Mouse (Mus musculus) hindbrain, embryonic 13.5 days (tissue): ENCODE results near the gene Sertad2. TPM values are rescaled to one million over a fixed set of nuclear protein-coding genes. Genes with fewer than 3 reads are reported as not detected.

ENCODE experiments used
- ATAC-seq: fragments of 200-750 bp; cut with Nextera tagmentation; 2 replicates; pipeline ENCODE4 v1.8.0; 2017; ENCODE audit warnings: moderate TSS enrichment; ENCODE audit not compliant: low FRiP score
- H3K27ac ChIP-seq: fragments of 300-500 bp; sonication (generic); 2 replicates; pipeline ENCODE4 v1.5.1; 2015; ENCODE audit warnings: inconsistent platforms, mild to moderate bottlenecking, moderate library complexity
- H3K27me3 ChIP-seq: fragments of 300-500 bp; sonication (generic); 2 replicates; pipeline ENCODE4 v1.6.1; 2015; ENCODE audit warnings: mild to moderate bottlenecking, inconsistent platforms
- H3K36me3 ChIP-seq: fragments of 300-500 bp; sonication (generic); 2 replicates; pipeline ENCODE4 v1.6.1; 2015; ENCODE audit warnings: mild to moderate bottlenecking, inconsistent platforms
- H3K4me1 ChIP-seq: fragments of 300-500 bp; sonication (generic); replicated peaks from 2 replicates; pipeline ENCODE4 v1.6.1; 2015; ENCODE audit warnings: inconsistent platforms
- H3K4me2 ChIP-seq: fragments of 300-500 bp; sonication (generic); 2 replicates; pipeline ENCODE4 v1.6.1; 2015; ENCODE audit warnings: inconsistent platforms, mild to moderate bottlenecking, moderate library complexity
- H3K4me3 ChIP-seq: fragments of 300-500 bp; sonication (generic); 2 replicates; pipeline ENCODE4 v1.5.1; 2015; ENCODE audit warnings: mild to moderate bottlenecking, inconsistent platforms
- H3K9ac ChIP-seq: fragments of 300-500 bp; sonication (generic); 2 replicates; pipeline ENCODE4 v1.6.1; 2015; ENCODE audit warnings: mild to moderate bottlenecking, inconsistent platforms
- H3K9me3 ChIP-seq: fragments of 300-500 bp; sonication (generic); 2 replicates; pipeline ENCODE4 v1.6.1; 2016; ENCODE audit warnings: inconsistent platforms
- WGBS: fragments of 180-500 bp; shearing (Covaris S2); methylation state at CpG from one replicate; pipeline ENCODE4 v1.1.7; 2015; 5-methylcytosine and 5-hydroxymethylcytosine counted together
- polyA plus RNA-seq: library from polyadenylated mRNA; unstranded; fragments of >200 nt; fragmentation: Nextera tagmentation; extraction: Ambion mirVana; gene quantifications from 2 replicates; pipeline ENCODE4 v1.2.1, GENCODE M21; 2015

Gene Sertad2
- polyA plus RNA-seq, 1 experiment from 2014 or later = 34.9 TPM

GRCm38 (mm10) chr11:20552758-20553673 lies 10.0 kb downstream of the Sertad2 start:
- 61% methylated on average over 8 of the region's 8 CpGs for WGBS
- Histone ChIP-seq H3K9me3 (no peaks in the 10 kb centered on the region), H3K4me3 (no peak overlapping the region), H3K4me2 (no peak overlapping the region), H3K27me3 (no peaks in the 10 kb centered on the region), H3K27ac (no peak overlapping the region), H3K9ac (no peak overlapping the region), H3K36me3 (no peaks in the 10 kb centered on the region), H3K4me1 (0 out of 2 replicates have a peak, but pooled peaks cover 4% of the 10 kb centered on the region)
- ATAC-seq = no peak

- Histone ChIP-seq H3K9me3 (no peaks in the 10 kb centered on the region), H3K4me2 (no peak overlapping the region), H3K36me3 (no peaks in the 10 kb centered on the region), H3K4me3 (no peak overlapping the region), H3K9ac (no peak overlapping the region), H3K27me3 (no peaks in the 10 kb centered on the region), H3K27ac (no peak overlapping the region), H3K4me1 (0 out of 2 replicates have a peak, but pooled peaks cover 7% of the 10 kb centered on the region)
- WGBS = 75% methylated on average over 2 of the region's 3 CpGs
- ATAC-seq = no peak
Measured at GRCm38 (mm10) chr11:20555651-20556050, 12.6 kb downstream of the Sertad2 start.

GRCm38 (mm10) chr11:20556163-20556911 lies 13.3 kb downstream of the Sertad2 start:
- ATAC-seq = no peak
- Histone ChIP-seq H3K27me3 (no peaks in the 10 kb centered on the region), H3K27ac (no peak overlapping the region), H3K4me1 (peaks cover 11% of the 10 kb centered on the region; the same call in 1 of the 2 replicates), H3K4me2 (no peak overlapping the region), H3K4me3 (no peak overlapping the region), H3K9ac (no peak overlapping the region), H3K9me3 (no peaks in the 10 kb centered on the region), H3K36me3 (no peaks in the 10 kb centered on the region)
- 82% methylated on average over 7 of the region's 7 CpGs for WGBS

GRCm38 (mm10) chr11:20559236-20559950 lies 16.3 kb downstream of the Sertad2 start:
- no peak for ATAC-seq
- H3K9me3 ChIP-seq = peaks cover 2% of the 10 kb centered on the region; the same call in 1 of the 2 replicates
- no peaks in the 10 kb centered on the region for H3K36me3 ChIP-seq
- no peak overlapping the region for H3K27ac ChIP-seq
- no peak overlapping the region for H3K9ac ChIP-seq
- H3K4me3 ChIP-seq = no peak overlapping the region
- H3K27me3 ChIP-seq = no peaks in the 10 kb centered on the region
- WGBS = 82% methylated on average over 11 of the region's 11 CpGs
- no peak overlapping the region for H3K4me2 ChIP-seq
- peaks cover 14% of the 10 kb centered on the region for H3K4me1 ChIP-seq

DNA sequence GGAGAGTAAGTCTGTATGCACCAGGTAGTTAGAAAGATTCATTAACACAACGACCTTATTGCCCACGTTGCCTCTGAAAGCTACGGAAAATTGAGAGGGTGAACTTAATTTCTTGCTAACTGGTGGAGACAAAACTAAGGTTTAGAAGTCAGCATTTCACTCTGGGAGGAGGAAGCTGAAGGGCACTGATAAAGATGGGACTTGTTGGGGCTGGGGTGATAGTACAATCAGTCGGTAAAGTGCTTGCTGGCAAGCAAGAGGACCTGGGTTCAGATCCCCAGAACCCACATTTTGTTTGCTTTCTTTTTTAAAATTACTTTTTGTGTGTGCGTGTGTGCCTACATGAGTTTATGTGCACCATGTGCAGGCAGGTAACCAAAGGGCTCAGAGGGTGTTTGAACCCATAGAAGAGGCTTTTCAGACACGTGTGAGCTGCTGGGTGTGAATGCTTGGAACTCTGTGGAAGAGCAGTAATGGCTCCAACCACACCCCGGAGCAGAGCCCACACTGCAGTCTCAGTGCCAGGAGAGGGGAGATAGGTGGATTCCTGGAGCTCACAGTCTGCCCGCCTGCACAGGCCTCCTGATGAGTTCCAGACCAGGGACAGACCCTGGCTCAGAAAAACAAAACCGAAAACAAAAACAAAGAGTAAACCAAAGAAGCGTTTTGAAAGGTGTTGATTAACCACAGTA lies 17.0 kb downstream of the Sertad2 start:
- ATAC-seq = no peak
- Histone ChIP-seq H3K4me1 (peaks cover 14% of the 10 kb centered on the region), H3K27me3 (no peaks in the 10 kb centered on the region), H3K36me3 (no peaks in the 10 kb centered on the region), H3K9me3 (peaks cover 2% of the 10 kb centered on the region; the same call in 1 of the 2 replicates), H3K27ac (no peak overlapping the region), H3K4me3 (no peak overlapping the region), H3K4me2 (no peak overlapping the region), H3K9ac (no peak overlapping the region)
- WGBS = 73% methylated on average over 10 of the region's 10 CpGs

DNA sequence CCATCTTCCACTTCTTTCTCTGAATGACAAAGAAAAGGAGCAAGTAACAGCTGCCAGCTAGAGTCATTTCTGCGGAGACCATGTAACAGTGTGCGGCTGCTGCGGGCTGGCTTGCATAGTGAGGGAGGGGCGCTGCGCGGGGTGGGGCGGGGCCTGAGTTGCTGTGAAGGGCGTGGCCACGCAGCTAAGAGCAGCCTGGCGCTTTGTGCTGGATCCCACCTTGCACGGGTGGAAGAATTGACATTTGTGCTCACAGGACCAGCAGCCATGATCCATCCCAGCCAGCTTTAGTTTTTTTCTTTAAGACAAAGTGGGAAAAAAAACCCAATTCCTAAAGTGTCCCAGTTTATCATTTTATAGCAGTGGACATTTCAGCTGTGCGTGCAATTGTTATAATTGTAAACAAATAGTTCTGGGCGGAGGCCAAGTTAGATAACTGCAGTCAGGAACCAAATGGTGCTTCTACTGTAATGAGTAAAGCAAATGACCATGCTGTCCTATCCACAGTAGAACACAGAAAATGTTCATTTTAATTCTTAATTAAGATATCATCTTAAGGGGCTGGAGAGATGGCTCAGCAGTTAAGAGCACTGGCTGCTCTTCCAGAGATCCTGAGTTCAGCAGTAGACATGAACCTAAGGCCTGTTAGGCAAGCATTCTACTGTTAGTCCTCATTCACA lies 18.4 kb downstream of the Sertad2 start:
- H3K27ac ChIP-seq = peak overlapping the region; percentile 80
- H3K4me2 ChIP-seq = peak overlapping the region; percentile 53
- peaks cover 2% of the 10 kb centered on the region; the same call in 1 of the 2 replicates for H3K9me3 ChIP-seq
- H3K36me3 ChIP-seq = no peaks in the 10 kb centered on the region
- H3K4me1 ChIP-seq = peaks cover 14% of the 10 kb centered on the region
- peak; percentile 97 for ATAC-seq
- 9% methylated on average over 13 of the region's 13 CpGs for WGBS
- H3K4me3 ChIP-seq = peak overlapping the region; percentile 28
- H3K9ac ChIP-seq = peak overlapping the region; percentile 56; the same call in 1 of the 2 replicates
- H3K27me3 ChIP-seq = no peaks in the 10 kb centered on the region

GRCm38 (mm10) chr11:20565057-20565456 lies 22.0 kb downstream of the Sertad2 start:
- Histone ChIP-seq H3K27ac (no peak overlapping the region), H3K9ac (no peak overlapping the region), H3K4me3 (no peak overlapping the region), H3K36me3 (no peaks in the 10 kb centered on the region), H3K4me2 (no peak overlapping the region), H3K9me3 (peaks cover 2% of the 10 kb centered on the region; the same call in 1 of the 2 replicates), H3K4me1 (peaks cover 14% of the 10 kb centered on the region), H3K27me3 (no peaks in the 10 kb centered on the region)
- ATAC-seq = no peak
- WGBS = 92% methylated on average over 4 of the region's 4 CpGs

GRCm38 (mm10) chr11:20571702-20572413 lies 28.8 kb downstream of the Sertad2 start:
- H3K9ac ChIP-seq = no peak overlapping the region
- H3K27me3 ChIP-seq = no peaks in the 10 kb centered on the region
- peaks cover 11% of the 10 kb centered on the region for H3K4me1 ChIP-seq
- WGBS = 57% methylated on average over 5 of the region's 5 CpGs
- ATAC-seq = peak; percentile 67; the same call in 1 of the 2 replicates
- no peak overlapping the region for H3K27ac ChIP-seq
- H3K4me3 ChIP-seq = no peak overlapping the region
- H3K4me2 ChIP-seq = no peak overlapping the region
- peaks cover 3% of the 10 kb centered on the region; the same call in 1 of the 2 replicates for H3K36me3 ChIP-seq
- no peaks in the 10 kb centered on the region for H3K9me3 ChIP-seq

GRCm38 (mm10) chr11:20576046-20576635 lies 33.1 kb downstream of the Sertad2 start:
- Histone ChIP-seq H3K27ac (no peak overlapping the region), H3K9me3 (no peaks in the 10 kb centered on the region), H3K27me3 (no peaks in the 10 kb centered on the region), H3K4me3 (no peak overlapping the region), H3K36me3 (peaks cover 3% of the 10 kb centered on the region; the same call in 1 of the 2 replicates), H3K4me2 (no peak overlapping the region), H3K9ac (no peak overlapping the region), H3K4me1 (peaks cover 11% of the 10 kb centered on the region)
- ATAC-seq = no peak
- 65% methylated on average over 8 of the region's 8 CpGs for WGBS

DNA sequence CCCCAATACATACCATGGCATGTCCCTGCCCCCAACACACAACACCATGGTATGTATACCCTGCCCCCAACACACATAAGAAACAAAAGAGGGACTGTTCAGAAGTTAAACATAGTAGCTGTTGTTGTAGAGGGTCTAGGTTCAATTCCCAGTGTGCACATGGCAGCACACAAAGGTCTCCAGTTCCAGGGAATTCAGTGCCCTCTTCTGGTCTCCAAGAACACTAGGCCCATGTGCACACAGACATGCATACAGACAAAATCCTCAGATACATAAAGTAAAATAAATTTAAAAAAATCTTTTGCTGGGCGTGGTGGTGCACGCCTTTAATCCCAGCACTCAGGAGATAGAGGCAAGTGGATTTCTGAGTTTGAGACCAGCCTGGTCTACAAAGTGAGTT lies 39.7 kb downstream of the Sertad2 start:
- no peak for ATAC-seq
- Histone ChIP-seq H3K4me2 (no peak overlapping the region), H3K36me3 (no peaks in the 10 kb centered on the region), H3K27ac (no peak overlapping the region), H3K4me1 (no peaks in the 10 kb centered on the region), H3K27me3 (no peaks in the 10 kb centered on the region), H3K4me3 (no peak overlapping the region), H3K9me3 (no peaks in the 10 kb centered on the region), H3K9ac (no peak overlapping the region)
- 97% methylated on average over 2 of the region's 2 CpGs for WGBS
